Mouse (Mus musculus): ENCODE measurements around the gene Bcl11a. TPM values are rescaled to one million over a fixed set of nuclear protein-coding genes. Genes with fewer than 3 reads are reported as not detected.

Bcl11a gene
- total RNA-seq, 4 experiments from 2014 or later = 0.07 to 0.17 TPM; not detected in 2

DNA sequence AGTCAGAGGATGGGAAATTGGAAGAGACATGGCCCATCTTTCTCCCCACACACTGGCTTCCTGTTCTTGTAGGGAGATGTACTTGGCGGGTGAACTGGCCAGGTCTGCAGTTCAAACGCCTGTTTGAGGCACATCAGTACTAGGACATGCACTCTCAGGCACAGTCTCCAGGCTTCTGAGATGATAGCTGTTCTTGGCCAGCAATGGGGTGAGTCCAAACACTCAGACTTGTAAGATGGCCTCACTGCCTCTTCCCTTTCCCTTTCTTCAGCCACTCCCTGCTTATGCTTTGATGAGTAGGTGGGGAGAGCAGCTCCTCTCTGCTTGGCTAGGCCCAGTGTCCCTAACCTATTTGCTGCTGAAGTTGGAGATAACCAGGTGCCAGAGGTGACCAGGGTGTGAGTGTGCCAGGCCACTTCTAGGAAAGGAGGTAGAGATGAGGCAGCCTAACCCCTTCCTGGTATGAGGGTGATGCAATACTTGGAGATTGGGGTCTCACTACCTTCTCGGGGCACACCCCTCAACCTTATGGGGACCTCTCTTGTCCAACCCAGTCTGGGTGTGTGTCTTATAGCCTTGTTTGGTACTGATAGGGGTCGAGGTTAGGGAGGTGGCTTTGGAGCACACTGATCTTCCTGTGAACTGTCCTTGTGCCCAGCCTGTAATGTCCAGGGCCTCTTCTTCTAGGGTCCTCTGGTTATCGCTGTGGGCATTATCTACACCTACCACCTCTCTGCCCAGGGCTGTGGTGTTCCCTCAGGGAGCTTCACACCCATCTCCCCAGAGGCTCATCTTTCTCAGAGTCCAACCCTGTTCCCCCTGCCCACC is 51.7 kb downstream of the Bcl11a start:
- no peak for DNase-seq (ENCODE audit: low spot score in 2 of 2)

DNA sequence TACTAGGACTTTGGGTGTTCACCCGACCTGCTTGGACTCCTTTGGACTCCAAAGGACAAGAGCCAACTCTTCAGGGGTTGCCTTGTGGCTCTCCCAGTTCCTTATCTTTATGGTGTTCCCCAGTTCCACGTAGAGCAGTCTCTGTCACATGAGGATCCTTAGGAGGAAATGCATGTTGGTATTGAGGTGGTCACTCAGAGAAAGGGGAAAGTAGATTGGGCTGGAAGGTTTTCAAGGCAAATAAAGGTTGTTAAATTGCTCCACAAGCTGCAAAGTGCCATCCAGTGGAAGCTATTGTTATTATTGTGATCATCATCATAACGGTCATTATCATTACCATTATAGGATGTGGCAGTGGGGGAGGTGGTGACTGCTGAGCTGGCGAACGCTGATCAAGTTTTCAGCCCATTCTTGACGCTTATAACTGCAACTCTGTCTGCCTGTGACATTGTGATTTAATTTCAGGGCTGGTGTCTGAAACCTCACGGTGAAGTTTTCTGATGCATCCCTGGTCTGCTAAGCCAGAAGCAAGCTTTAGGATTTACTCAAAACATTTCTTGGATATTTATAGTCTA is 52.4 kb downstream of the Bcl11a start:
- no peak for DNase-seq (ENCODE audit: low spot score in 2 of 2)

DNA sequence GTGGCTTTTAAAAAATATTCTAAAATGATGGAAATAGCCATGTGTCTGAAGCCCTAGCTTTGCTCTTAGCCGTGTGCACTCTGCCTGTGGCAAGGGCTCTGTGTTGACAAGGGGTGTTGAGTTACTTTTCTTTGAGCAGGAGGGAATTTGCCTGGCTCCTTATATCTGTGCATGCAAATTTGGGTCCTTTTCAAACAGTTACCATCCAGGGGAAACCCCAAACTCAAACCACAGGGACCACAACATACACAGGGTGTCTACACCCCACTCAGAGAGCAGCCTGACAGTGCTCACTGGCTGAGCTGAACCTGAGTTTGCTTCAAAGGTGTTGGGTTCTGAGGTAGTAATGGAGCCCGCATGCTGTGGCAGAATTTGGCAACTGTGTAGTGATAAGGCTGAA is 54.0 kb downstream of the Bcl11a start:
- no peak for DNase-seq (ENCODE audit: low spot score in 2 of 2)

- no peak for DNase-seq (ENCODE audit: low spot score in 2 of 2)
Measured at GRCm38 (mm10) chr11:24132358-24132757, 54.5 kb downstream of the Bcl11a start.

DNA sequence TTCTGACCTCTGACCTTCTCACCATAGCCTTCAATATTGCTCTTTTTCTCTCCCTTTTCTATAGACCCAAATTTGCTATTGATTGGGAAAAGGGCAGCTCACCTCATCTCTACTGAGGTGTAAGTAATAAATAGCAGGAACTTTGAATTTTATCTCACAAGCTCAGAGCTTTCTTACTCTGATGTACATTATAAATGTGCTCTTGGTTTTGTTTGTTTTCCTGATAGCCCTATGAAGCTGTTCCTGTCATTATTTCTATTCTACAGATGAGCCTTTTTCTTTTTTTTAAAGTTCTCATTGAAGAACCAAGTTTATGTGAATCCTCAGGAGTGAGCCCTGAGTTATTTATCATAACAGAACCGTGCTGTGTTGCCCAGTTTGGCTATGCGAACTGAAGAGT is 55.0 kb downstream of the Bcl11a start:
- no peak for DNase-seq (ENCODE audit: low spot score in 2 of 2)

GRCm38 (mm10) chr11:24133484-24133883 is 55.6 kb downstream of the Bcl11a start:
- DNase-seq (ENCODE audit: low spot score in 2 of 2) = no peak

- no peak for DNase-seq (ENCODE audit: low spot score in 2 of 2)
Measured at GRCm38 (mm10) chr11:24133928-24134327, 56.1 kb downstream of the Bcl11a start.

GRCm38 (mm10) chr11:24135244-24135643 is 57.4 kb downstream of the Bcl11a start:
- DNase-seq (ENCODE audit: low spot score in 2 of 2) = no peak

DNA sequence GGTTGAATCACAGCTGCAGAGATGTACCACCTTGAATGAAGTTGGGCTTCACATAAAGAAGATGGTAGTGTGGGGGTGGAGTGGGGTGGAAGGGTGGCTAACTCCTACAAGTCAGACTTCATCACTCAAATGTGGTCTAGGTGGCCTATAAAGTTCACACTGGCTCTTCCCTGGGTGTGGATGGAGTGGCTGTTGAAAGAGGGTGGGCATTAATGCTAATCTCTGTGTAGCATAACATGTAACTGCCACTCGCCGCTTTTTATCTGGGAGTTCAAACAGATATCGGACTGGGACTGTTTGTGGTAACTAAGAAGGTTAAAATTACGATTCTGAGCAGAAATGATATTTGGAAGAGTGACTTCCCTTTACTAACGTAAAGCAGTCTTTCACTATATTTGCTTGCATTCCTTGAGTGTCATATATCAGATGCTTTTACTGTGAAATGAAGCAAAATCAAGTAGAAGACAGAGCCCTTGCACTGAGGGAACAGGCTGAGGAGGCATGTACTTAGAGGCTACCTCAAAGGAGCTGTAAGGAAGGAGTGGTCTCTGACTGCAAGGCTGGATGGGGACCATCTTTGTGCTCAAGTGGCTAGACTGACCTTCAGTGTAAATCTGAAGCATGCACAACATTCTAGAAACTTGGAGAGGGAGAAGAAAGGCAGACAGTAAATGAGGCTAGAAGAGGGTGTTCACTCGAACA is 58.4 kb downstream of the Bcl11a start:
- no peak for DNase-seq (ENCODE audit: low spot score in 2 of 2)

GRCm38 (mm10) chr11:24137891-24138290 is 60.0 kb downstream of the Bcl11a start:
- no peak for DNase-seq (ENCODE audit: low spot score in 2 of 2)

- DNase-seq (ENCODE audit: low spot score in 2 of 2) = no peak
Measured at GRCm38 (mm10) chr11:24138600-24139375, 60.9 kb downstream of the Bcl11a start.

DNA sequence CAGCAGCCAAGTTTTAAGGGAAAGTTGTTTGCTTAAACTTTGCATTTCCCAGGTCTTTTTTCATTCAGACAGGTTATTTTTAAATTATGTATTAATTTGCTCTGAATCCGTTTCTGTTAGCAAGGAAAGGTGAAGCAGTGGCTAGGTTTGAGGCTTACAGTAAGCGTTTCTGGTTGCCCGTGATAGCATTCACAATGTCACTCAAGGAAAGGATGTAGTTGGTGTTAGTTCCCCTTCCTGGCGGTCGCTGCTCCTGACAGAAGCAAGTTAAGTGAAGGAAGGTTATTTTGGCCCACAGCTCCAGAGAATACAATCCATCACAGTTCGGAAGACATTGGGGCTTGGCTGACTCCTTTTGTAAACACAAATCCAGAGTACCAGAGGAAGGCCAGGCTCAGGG is 61.6 kb downstream of the Bcl11a start:
- no peak for DNase-seq (ENCODE audit: low spot score in 2 of 2)

- no peak for DNase-seq (ENCODE audit: low spot score in 2 of 2)
Measured at GRCm38 (mm10) chr11:24139952-24140351, 62.1 kb downstream of the Bcl11a start.

GRCm38 (mm10) chr11:24140948-24141347 is 63.1 kb downstream of the Bcl11a start:
- no peak for DNase-seq (ENCODE audit: low spot score in 2 of 2)

DNA sequence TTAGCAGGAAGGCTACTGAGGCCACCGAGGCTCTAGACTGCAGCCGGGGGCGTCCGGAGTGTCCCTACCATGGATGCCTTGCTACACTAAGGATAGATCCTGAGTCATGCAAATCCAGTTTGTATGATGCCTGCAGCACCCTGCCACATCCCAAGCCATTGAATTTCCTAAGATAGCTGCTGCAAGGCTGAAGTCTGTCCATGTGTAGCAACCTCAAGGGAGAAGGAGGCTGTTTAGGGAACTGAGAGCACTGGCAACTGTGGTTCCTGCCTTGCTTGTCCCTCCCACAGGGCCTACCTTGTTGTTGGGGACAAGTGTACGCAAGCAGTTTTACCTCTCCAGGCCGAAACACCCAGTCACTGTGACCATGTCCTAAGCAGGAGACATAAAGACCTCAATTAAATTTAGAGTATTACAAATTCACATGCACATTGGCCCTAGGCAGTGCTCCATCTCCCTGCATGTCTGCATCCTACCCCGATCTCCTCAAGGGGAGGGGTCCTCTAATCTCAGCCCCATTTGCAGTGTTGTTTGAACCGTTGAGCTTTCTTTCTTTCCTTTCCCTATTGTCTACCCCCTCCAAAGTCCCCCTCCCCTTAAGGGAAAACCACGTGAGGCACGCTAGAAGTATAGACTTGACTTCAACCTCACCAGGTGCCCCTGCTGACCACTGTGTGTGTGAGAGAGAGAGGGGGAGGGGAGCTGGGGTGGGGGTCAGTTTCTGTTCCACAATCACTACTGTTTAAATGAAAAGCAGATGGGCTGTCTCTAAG is 63.8 kb downstream of the Bcl11a start:
- DNase-seq (ENCODE audit: low spot score in 2 of 2) = no peak

- DNase-seq (ENCODE audit: low spot score in 2 of 2) = no peak
Measured at GRCm38 (mm10) chr11:24142316-24142715, 64.5 kb downstream of the Bcl11a start.

DNA sequence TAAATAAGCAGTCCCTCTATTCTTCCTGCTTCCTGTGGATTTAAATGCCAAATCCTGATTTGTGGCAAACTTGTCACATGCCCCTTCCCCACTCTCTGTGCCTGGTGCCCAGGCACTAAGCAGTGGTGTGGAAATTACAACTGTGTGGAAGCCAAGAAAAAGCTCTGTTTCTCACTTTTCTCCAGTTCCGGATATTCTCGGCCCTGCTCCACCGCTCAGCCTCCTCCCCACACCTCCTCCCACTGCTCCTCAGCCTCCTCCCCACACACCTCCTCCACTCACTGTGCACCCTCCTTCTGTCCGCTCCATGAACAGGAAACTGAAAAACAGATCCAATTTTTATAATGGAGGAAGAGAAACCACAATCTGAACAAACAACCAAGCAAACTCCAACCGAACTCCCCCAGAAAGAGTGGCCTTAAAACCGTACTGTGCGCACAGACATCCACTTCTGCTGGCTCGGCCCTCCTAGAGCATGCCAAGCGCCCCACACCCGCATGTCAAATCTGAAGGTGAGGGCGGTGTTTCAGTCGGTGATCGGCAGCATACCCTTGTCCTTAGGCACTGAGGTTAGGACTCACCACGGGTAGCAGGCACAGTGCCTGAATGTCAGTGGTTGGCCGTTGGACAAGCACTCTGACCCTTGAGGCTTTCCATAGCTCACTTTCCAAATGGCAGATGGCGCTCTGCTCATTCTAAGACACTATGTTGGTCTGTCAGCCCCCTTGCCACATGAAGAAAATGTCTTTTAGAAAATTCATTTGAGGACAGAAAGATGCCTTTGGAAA is 66.5 kb downstream of the Bcl11a start:
- no peak for DNase-seq (ENCODE audit: low spot score in 2 of 2)

- DNase-seq (ENCODE audit: low spot score in 2 of 2) = no peak
Measured at GRCm38 (mm10) chr11:24146034-24146433, 68.2 kb downstream of the Bcl11a start.

- no peak for DNase-seq (ENCODE audit: low spot score in 2 of 2)
Measured at GRCm38 (mm10) chr11:24146437-24146836, 68.6 kb downstream of the Bcl11a start.

DNA sequence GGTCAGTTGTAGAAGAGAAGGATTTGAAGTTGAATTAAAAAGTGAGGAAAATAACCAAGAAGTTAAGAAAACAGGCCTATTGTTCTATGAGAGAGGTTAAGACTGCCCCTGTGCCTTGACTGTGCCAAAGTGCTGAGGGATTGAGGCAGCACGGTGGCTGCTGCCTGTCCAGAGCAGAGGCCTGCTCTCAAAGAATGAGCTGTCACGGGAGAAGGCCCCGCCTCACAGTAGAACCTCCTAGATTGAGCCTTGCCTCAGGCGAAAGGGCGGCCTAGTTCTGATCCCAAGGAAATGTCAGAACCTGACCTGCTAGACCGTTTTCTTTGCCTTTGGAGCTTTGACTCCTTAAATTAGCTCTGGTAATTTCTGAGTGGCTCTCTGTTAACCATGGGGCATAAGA is 69.8 kb downstream of the Bcl11a start:
- no peak for DNase-seq (ENCODE audit: low spot score in 2 of 2)
